Mouse (Mus musculus) layer of hippocampus, adult 9-11 months (tissue): ENCODE results near the gene Prss2.
"Not testable (repeated sequence)": the region's sequence is repeated elsewhere in the genome, so short reads cannot be mapped to it uniquely, and the experiment has no call there.

Experiments
- DNase-seq: peaks from one replicate; pipeline ENCODE4 v3.0.0; 2022

Prss2 gene

DNA sequence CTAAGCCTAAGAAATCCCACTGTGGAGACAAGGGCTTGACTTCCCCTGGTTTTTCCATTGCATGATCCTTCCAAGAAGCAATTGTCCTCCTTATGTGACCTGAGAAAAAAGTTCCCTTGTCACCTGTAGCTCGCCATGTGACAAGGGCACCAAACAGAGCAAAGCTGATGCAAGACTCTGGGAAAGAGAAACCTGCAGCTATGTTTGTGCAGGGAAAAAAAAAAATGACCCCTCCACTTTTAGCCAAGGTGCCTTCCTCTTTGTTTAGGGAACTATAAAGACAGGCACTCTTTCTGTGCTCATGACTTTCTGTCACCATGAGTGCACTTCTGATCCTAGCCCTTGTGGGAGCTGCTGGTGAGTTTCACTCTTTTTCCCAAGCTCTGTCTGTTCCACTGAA, at the start of gene Prss2:
Gene Prss2 (plus strand): TSS at position 301 of the 400 bp plus-strand sequence.
- no peak for DNase-seq

DNA sequence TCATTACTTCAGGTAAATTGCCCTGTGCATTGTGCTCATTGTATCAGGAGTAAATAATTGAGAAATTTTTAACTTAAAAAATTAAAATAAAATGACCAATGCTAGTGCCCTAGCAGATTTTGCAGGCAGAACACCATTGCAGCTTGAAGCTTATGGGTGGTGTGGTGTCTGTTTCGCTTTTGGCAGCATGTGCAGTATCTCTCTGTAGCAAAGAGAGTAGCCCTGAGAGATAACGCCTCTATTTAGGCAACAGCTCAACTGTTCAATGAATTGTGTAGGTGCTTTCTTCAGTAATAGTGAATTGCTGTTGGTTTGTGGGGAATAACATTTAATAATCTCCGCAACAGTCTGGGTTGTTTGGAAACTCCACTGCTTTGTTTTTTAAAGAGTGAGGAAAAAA, 22.2 kb upstream of the Prss2 start:
- no peak for DNase-seq

DNA sequence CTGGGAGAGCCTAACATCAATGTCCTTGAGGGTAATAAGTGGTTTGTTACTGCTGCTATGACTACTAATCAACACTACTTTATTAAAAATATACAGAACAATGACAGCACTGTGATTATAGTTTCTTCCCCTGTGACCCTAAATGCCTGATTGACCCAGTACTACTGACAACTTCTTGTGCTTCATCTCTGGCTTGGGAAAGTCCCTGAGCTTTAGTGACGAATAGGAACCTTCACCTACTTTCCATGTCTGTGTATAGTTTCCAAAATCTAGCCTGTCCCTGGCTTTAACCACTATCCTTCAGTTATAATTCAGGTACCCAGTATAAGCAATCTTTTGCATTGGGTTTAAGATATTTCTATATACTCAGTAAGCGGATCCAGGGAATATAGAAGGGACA, 16.7 kb upstream of the Prss2 start:
- no peak for DNase-seq

DNA sequence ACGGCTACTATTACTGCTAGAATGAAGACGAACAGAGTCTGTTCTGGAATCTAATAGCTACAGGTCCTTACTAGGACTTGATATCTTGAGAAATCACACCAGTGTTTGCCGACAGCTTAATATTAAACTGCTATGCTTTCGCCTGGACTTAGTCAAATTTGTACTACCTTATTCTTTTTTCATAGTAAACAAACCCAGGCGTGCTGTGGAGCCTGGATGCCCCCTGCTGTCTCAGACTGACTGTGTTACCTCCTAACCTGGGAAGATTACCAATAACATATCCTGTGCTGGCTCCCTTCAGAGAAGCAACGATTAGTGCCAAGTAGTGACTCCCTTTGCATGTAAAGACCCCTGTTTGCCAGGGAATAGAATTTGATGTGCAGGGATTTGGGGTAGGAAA, 16.3 kb upstream of the Prss2 start:
- no peak for DNase-seq

DNA sequence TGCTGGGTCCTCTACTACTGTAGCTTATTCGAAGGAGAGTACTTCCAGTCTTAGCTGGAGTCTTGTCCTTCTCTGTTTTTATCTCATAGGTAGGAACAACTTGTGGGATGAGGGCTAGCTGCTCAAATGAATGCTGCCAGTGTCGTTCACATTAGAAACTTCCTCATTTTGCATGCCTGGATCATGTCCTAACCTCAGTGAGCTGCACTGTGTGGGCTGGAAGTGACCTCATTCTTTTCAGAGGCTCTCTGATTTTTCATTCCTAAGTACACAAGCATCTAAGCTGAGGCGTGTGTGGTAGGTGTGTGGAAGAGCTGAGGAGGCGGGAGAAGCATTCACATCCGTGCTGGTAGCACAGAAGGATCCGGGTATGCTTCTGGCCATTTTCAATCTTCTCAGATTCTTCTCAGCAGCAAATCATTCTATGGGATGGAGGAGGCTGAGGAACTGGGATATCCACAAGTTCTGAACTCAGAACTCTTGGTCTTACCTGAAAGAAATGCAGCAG, 3.5 kb upstream of the Prss2 start:
- DNase-seq, result no peak

DNA sequence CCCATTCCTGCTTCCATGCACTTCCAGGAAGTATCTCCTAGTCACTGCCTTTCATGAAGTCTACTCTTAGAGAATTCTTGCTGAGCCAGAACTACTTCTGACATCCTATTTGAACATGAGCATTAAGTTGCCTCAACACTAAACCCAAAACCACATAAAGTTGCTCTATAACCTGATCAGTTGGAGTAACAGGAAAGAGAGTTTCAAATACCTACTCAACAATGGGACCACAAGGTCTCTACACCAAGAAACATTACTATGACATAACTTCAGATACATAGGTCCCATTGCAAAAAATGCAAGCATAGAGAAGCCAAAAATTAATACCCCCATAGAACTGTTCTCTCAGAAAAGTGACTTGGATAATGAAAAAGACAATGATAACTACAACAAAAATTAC, 4.9 kb downstream of the Prss2 start:
- no peak for DNase-seq

DNA sequence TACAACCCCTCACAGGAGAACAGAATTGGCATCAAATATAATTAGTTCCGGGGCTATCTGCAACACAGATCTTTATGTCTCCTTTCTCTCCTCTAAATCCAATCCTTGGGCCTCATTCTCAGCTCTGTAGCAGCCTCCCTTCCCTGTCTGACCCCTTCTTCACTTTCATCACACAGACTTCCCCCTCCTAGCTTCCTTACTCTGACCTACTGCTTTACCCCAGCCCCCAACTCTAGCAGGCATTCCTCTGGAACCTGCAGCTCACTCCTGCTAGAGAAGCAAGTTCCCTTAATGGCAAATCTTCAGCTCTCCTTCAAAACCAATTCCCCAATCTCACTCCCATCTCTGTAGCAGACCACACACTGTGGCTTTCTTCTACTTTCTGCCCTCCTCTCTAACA, 5.8 kb downstream of the Prss2 start:
- DNase-seq, result no peak

DNA sequence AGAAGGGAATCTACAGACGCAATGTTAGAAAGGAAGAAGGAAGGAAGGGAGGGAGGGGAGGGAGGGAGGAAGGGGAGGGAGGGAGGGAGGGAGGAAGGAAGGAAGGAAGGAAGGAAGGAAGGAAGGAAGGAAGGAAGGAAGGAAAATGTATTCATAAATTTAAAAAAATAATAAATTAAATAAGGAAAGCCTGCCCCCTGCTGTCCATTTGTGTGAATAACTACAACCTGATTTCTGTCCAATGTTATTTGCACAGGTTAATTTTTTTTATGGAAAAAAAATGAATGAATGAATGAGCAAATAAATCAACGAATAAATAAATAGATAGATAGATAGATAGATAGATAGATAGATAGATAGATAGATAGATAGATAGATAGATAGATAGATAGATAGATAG, 8.4 kb downstream of the Prss2 start:
- DNase-seq, result not testable (repeated sequence)

DNA sequence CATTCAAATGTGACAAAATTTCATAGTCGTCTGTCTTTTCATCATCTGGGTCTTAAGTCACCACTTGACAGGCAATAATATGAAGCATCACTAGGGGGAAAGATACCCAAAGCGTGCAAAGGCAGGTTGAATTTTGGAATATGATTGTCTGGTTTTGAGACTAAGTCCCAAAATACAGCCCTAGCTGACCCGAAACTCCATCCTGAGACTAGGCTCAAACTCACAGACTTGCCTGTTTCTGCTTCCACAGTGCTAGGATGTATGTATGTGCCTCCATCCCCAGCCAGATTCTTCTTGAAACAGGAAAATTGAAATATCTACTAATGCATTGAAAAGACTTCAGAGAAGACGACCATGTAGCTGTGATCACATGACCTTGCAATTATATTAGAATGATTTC, 10.6 kb downstream of the Prss2 start:
- no peak for DNase-seq

DNA sequence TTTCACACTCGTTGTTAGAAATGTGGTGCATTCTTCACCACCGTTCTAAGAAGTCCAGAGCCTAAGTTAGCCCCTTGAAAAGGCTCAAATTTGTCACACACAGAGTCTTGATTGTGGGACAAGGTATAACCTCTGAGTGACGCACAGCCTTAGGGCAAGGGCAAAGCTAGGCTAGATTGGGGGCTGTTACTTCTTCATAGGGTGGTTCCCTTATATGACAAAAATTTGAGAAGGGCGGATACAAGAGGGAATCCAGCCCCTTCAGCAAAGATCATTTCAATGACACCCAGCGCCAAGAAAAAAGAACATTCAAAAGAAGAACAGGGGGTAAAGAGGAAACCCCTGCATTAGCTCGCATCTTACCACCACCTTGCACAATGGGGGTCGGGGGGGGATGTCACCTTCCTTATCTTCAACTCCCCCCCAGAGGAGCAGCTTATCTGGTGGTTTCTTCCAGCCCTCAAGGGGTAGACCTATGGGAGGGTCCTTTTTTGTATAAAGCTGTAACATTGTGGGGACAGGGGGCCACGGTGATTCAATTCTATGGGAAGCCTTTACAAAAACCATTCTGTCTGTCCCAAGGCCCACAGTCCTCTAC, 11.2 kb downstream of the Prss2 start:
- DNase-seq, result no peak

DNA sequence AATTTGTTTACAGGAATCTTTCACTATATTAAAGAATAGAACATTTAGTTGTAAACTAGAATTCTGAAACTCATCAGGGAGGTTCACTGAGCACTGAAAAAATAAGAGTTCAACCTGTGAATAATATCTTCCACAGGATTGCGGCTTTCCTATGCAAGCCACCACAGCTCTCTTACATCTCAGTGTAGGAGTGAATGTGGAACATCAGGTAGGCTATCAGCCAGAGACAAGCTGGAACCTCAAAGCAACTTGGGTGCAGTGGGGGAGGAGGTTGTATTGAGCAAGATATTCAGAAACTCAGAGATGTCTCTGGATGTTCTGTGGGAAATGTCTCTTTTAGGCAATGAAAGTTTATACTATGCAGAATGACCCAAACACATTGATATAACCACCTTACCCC, 15.8 kb downstream of the Prss2 start:
- DNase-seq, result no peak

DNA sequence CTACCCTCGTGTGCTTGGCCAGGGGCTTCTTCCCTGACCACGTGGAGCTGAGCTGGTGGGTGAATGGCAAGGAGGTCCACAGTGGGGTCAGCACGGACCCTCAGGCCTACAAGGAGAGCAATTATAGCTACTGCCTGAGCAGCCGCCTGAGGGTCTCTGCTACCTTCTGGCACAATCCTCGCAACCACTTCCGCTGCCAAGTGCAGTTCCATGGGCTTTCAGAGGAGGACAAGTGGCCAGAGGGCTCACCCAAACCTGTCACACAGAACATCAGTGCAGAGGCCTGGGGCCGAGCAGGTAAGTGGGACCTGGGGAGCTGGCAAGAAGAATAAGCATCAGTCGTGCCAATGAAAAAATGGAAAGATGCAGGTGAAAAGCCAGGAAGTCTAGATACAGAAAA, 16.7 kb downstream of the Prss2 start:
- DNase-seq, result not testable (repeated sequence)

DNA sequence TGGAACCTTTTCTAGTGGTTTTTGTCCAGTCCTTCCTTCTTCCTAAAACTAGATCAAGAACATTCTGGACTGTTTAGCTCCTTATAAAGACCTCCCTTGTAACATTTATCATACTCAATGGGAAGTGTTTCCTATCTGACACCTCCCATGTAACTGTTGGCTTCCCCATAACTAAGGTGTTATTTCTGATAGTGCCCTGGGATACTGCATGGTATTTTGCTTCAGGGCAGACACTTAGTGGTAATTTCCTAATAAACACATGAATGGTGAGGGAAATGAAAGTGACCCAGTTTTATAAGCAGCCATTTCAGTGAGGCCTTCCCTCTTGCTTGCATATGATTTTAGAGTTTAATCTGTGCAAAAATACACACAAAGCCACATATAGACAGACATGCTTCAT, 19.2 kb downstream of the Prss2 start:
- DNase-seq, result no peak

DNA sequence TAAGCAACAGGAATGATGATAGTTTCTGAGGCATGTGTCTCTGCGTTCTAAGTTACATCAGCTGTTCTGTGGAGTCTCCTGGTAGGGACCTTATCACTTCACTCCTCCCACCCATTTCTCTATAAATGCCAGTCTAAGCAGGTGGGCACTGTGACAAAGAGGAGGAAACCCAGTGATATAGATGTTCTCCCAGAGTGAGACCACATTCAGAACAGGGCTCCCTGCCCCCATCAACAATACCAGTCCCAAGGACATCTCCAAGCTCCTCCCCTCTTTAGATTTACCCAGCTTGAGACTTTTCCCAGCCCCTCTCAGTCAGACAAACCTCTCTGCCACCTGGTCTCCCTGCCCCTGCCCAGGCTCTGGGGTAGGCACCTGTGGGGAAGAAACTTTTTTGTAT, 20.2 kb downstream of the Prss2 start:
- DNase-seq, result no peak

DNA sequence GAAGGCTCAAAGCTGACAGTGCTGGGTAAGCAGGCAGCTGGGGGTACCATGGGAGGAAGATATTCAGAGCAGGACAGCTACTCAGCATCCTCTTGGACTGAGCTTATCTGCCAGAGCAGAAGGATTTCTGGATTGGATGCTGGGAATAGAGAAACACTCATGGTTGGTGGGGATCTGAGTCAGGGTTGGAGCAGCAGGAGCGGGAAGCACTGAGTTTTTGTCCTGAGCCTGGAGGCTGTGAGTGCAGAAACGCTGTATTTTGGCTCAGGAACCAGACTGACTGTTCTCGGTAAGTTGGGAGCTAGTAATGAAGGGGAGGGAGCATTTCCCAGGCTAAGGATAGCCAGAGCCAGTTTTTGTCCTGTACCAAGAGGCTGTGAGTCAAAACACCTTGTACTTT, 21.4 kb downstream of the Prss2 start:
- no peak for DNase-seq

DNA sequence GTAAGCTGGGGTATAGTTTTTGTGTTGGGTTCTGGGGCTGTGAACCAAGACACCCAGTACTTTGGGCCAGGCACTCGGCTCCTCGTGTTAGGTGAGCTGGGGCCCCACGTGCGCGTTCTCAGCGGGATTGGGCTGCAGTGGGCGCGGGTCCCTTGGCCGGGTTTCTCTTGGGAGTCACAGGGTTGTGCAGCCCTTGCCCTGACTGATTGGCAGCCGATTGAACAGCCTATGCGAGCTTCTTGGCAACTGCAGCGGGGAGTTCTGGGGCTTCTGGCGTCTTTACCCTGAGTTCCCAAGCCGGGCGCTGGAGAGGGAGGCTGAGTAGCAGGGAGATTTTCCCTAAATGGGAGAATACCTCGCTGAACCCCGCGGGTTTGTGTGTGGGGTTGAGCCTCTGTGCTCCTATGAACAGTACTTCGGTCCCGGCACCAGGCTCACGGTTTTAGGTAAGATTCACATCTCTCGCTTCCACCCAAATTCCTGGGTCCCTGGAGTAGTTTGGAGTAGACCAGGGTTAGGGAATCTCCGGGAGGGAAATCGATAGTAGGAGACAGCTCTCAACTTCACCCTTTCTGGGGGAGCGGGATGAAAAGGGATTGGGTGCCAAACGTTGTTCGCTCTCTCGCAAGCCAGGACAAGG, 21.9 kb downstream of the Prss2 start:
- DNase-seq, result no peak

DNA sequence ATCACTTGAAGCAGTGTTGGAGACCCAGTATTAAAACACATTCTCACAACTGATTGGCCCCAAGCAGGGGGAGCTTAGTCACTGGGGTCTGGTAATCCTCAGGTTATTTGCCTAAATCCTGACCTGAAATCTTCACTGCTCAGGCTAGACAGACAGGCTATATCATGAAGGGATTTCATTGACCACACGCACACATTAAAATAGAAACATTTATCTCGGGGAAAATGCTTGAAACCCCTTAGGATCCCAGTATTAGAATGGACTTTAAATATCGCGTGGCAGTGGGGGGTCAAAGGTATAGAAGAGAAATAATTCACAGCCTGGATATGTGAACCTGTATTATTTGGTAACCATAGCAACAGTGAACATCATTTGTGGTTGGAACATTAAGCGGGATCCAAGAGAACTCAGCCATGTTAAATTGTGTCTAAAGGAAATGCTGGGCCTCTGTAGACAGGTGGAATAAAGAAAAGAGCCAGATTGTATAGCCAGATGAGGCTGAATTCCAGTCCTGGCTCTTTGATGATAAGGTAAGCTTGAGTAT, 22.9 kb downstream of the Prss2 start:
- no peak for DNase-seq

DNA sequence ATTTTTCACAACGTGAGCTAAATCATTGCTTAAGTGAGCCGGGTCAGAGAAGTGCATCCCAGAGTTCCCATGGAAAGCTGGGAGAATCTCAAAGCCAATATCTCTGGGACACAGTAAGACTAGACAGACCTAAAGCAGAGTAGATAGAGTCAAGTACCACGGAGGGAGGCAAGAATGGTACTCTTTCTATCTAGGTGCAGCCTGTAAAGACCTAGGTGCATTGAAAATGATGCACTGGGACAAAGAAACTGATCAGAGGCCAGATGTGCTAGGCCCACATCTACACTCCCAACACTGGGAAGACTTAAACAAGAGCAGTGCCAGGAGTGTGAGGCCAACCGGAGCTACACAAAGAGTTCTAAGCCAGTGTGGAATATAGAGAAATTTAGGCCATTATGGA, 23.7 kb downstream of the Prss2 start:
- no peak for DNase-seq

DNA sequence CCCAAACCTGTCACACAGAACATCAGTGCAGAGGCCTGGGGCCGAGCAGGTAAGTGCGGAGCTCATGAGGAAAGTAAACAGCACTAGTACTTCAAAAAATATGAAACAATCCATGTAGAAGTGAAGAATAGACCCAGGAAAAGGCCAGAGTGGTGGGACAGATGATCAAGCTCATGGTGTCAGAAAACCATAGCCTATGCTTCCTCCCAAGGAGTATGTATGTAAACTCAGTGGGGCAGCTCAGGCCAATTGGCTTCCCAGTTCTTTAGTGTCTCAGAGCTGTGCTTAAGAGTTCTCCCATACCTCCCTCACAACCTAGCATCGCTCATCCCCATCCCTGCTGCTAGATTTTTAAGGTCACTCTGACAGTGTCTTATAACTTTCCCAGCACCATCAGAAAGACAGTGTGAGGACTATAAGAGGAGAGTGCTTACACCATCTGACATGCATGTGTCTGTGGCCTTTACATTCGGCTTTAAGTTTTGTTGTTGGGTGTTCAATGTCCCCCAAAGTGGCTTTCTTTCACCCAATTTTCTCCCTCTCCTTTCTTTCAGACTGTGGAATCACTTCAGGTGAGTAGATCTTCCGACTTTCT, 25.6 kb downstream of the Prss2 start:
- DNase-seq, result no peak

DNA sequence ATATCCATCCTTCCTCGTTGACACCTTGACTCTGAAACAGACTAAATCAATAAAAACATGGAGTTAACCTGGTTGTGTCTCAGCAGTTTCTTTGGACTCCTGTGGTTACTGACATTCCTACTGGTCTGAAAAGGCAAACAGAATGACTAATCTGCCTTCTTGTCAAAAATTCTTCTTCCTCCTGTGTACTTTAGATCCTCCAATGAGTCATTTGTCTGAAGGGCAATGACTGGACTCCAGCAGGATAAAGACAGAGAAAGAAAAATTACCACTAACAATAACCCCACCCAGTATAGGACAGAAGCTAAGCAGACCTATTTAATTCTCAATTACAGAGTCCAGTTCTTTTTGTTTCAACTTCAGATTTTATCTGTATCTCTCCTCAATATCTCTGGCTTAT, 26.7 kb downstream of the Prss2 start:
- no peak for DNase-seq

DNA sequence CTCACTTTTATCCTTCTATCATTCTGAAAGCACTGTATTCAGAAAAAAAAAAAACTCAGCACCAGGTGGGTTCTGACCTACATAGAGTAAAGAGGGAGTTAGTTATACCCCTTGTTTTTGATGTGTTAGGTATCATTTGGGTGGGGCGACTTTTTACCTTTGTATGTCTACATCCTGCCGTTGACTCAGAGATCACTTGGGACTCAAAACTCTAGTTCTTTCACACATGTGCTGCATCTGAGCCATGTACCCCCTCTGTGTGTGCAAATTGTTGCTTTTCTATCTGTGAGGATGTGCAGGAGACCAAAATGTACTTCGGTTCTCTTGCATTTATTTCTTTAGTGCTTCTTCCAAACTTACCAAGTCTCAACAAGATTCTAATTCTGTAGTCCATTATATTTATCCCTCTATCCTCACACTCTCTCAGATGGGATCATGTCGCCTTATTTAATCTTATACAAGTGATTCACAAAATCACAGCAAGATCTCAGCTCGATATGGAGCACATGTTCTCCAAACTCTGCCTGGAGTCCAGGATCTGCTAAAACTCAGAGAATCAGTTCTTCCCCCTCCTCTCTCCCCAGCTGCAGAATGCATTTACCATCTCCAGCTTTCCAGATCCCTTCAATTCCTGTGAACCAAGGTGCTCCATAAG, 31.9 kb downstream of the Prss2 start:
- no peak for DNase-seq

DNA sequence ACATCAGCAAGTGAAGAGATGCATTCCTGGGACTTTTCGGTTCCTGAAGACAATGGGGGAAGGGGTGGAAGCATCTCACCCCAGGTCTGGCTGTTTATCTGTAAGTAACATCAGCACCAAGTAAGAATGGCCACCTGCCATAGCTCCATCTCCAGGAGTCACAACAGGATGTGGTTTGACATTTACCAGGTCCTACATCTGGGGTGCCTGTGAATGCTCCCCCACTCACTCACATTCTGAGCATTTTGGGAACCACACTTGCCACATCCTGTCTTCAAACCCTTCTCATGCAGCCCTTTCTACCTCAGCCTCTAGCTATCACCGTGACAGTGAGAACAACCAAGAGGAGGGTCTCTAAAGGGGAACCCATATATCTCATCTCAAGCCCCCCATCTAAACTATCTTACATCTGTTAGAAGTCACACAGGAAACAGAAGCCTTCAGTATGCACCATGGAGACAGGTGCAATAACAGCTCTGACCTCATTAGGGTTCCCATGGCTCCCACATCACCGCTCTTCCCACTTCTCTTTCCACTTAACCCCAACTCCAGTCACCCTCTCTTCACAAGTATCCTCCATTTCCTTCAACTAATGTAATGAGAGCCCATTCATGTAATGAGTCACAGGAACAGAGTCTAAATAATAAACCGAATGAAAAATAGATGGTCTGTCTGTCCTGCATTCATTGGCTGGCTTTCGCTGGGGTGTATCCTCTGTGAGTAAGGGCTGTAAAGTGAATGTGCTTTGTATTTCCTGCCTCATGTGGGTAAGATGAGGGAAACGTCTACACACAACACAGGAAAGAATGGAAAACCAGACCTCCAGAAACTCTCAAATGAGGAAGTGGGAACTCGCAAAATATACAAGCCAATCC, 32.9 kb downstream of the Prss2 start:
- DNase-seq, result no peak

DNA sequence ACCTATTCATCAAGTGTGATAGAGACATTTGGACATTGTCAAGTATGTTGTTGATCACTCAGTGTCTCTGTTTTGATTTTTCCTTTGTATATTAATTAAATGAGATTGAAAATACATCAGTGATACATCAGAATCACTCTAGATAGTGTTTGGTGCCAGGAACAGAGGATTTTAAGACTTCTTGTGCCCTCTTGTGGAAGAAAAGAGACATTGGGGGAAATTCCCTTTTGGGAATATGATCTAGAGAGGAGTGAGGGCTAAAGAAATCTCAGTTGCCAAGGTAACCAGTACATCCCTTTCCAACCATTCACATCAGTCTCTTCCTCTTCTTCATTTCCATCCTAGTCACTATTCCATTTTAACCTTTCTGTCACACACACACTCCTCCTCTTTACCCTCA, 34.8 kb downstream of the Prss2 start:
- no peak for DNase-seq
